Mouse (Mus musculus) right cerebral cortex, postnatal 25 days (tissue): ENCODE data around the gene Desi2.
"Not testable (repeated sequence)": the region's sequence is repeated elsewhere in the genome, so short reads cannot be mapped to it uniquely, and the experiment has no call there.

ENCODE experiments used
- DNase-seq: peaks from one replicate; pipeline ENCODE4 v3.0.0; 2022

Gene Desi2

GRCm38 (mm10) chr1:178270635-178271034, 83.4 kb downstream of the Desi2 start:
- DNase-seq, result no peak

- no peak for DNase-seq
Measured at GRCm38 (mm10) chr1:178275174-178275730, 88.0 kb downstream of the Desi2 start.

DNA sequence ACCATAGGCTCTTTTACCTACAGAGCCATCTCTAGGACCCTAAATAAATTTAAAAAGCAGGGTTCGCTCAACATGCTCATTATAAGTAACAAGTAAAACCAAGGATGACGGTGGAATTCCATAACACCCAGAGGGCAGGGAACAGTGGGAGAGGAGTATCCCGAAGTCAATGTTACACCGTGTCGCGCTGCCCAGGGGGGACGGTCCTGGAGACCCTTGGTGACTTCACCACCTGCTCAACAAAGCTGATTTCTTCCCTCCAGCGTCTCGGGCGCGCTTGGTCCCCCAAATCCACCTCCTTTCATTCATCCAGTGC, 88.5 kb downstream of the Desi2 start:
- no peak for DNase-seq

DNA sequence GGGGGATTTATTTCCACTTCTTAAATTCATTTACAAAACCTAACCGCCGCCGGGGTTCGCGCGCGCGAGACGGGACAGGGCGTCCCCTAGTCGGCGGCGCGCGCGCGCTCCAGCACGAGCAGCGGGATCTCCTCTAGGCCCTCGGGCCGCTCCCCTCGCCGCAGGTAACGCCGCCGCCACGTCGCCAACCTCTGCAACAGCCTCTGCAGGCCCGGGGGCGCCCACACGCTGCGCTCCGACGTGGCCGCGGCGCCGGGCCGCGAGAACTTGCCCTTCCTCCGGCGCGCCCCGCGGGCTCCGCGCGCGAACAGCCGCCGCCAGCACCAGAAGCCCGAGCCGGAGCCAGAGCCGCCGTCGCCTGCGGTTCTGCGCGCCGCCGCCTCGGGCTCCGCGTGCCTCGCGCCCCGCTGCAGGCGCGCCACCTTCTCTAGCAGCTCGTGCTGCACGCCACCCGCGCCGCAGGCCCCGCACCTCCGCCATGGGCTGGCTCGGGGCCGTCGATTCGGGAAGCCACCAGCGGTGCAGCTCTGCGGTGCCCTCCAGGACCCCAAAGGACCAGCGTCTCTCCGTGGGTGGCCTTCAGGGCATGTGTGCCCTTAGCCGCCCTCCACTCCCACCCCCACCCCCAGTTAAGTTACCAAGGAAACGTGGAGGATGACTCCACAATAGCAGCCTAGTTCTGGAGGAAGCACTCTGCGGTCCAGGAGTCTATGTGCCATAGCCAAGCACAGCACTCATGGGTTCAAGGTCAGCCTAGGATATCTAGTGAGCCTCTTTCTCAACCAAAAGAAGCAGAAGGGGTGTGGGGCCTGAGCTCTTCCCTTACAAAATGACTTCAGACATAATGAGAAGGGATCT, 89.1 kb downstream of the Desi2 start:
- peak; percentile 86 for DNase-seq

DNA sequence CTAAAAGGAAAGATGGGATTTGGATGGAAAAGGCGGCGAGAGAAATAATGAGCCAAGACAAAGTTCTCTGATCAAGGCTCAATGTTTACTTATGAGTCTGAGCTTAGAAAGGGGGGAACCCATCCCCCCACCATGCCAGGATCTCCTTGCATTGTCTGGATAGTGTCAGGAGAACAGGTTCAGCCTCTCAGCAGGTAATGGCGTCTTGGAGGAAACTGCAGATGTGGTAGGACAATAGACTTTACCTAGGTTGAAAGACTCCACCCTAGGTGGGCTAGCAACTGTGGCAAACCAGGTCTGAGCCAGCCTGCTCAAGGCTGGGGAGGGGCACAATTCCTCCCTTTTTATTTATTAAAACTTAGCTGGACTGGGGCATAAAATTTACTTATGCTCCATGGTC, 96.1 kb downstream of the Desi2 start:
- not testable (repeated sequence) for DNase-seq

GRCm38 (mm10) chr1:178283946-178284720, 96.9 kb downstream of the Desi2 start:
- DNase-seq, result no peak

DNA sequence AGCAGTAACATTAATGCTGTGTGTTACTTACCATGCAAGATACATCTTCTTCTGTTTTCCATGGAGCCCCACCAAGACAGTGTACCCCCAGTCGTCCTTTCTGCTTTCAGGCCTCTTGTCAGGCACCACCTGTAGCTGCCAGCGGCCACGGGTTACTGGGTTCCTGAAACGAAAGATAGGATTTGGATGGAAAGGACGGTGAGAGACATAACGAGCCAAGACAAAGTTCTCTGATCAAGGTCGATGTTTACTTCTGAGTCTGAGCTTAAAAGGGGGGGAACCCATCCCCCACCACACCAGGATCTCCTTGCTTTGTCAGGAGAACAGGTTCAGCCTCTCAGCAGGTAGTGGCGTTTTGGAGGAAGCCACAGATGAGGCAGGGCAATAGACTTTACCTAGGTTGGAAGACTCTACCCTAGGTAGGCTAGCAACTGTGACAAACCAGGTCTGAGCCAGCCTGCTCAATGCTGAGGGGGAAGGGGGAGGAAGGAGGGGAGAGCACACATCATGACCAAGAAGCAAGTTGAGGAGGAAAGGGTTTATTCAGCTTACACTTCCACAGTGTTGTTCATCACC, 100.5 kb downstream of the Desi2 start:
- DNase-seq, result no peak

DNA sequence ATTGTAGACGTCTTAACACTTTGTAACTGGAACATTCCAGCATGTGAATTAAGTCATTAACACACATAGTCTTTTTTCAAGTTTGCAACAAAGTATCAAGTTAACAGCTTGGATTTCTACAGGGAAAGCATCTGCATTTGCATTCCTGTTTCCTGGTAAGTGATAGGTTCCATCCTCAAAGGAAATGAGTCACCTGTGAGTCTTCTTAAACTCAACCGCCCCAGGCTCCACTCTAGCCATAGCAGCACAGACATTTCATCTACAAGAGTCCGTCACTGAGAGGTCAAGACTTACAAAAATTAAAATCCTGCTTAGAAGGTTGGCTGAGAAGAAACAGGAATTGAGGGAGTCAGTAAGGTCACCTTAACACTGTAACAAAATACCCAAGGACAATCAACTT, 104.5 kb downstream of the Desi2 start:
- DNase-seq, result no peak

DNA sequence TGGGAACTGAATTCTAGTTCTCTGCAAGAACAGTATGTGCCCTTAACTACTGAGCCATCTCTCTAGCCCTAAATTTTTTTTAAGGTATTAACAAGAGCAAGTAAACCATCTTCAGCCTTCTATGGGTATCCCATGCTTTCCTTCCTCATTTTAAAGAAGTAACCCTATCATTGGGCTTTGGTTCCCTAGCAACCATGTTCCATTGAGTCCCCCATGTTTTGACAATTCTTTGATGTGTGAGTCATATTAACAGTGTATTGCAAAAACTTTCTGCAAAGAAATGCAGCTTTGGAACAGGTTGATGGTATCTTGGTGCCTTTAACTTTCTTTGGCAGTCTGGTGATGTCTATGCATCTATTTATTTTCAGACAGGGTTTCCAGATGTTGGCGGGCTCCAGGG, 106.8 kb downstream of the Desi2 start:
- DNase-seq, result no peak

- not testable (repeated sequence) for DNase-seq
Measured at GRCm38 (mm10) chr1:178301261-178301660, 114.0 kb downstream of the Desi2 start.

GRCm38 (mm10) chr1:178303425-178303824, 116.2 kb downstream of the Desi2 start:
- peak; percentile 46 for DNase-seq
